Mouse (Mus musculus) embryonic facial prominence, embryonic 12.5 days (tissue): ENCODE results near the gene Scn2b. TPM values are rescaled to one million over a fixed set of nuclear protein-coding genes. Genes with fewer than 3 reads are reported as not detected.

Experiments
- ATAC-seq: fragments of 200-750 bp; cut with Nextera tagmentation; 2 replicates; pipeline ENCODE4 v1.8.0; 2017; ENCODE audit not compliant: insufficient number of reproducible peaks, insufficient read depth, low FRiP score, low TSS enrichment
- H3K27ac ChIP-seq: fragments of 300-500 bp; sonication (generic); 2 replicates; pipeline ENCODE4 v1.5.1; 2016; ENCODE audit warnings: mild to moderate bottlenecking
- H3K27me3 ChIP-seq: fragments of 300-500 bp; sonication (generic); 2 replicates; pipeline ENCODE4 v1.6.1; 2016; ENCODE audit warnings: mild to moderate bottlenecking, moderate library complexity
- H3K36me3 ChIP-seq: fragments of 300-500 bp; sonication (generic); 2 replicates; pipeline ENCODE4 v1.6.1; 2016; ENCODE audit warnings: mild to moderate bottlenecking
- H3K4me1 ChIP-seq: fragments of 300-500 bp; sonication (generic); 2 replicates; pipeline ENCODE4 v1.6.1; 2016
- H3K4me2 ChIP-seq: fragments of 300-500 bp; sonication (generic); replicated peaks from 2 replicates; pipeline ENCODE4 v1.6.1; 2016; ENCODE audit warnings: mild to moderate bottlenecking, moderate library complexity
- H3K4me3 ChIP-seq: fragments of 300-500 bp; sonication (generic); 2 replicates; pipeline ENCODE4 v1.5.1; 2016; ENCODE audit warnings: mild to moderate bottlenecking
- H3K9ac ChIP-seq: fragments of 300-500 bp; sonication (generic); 2 replicates; pipeline ENCODE4 v1.6.1; 2016; ENCODE audit warnings: mild to moderate bottlenecking, moderate library complexity
- H3K9me3 ChIP-seq: fragments of 300-500 bp; sonication (generic); 2 replicates; pipeline ENCODE4 v1.6.1; 2016; ENCODE audit warnings: mild to moderate bottlenecking, moderate library complexity
- WGBS: fragments of 180-500 bp; shearing (Covaris S2); methylation state at CpG from one replicate; pipeline ENCODE4 v1.1.7; 2016; 5-methylcytosine and 5-hydroxymethylcytosine counted together
- polyA plus RNA-seq: library from polyadenylated mRNA; unstranded; fragments of >200 nt; fragmentation: Nextera tagmentation; extraction: Ambion mirVana; gene quantifications from 2 replicates; pipeline ENCODE4 v1.2.1, GENCODE M21; 2016

Gene Scn2b
- polyA plus RNA-seq, 1 experiment from 2014 or later: 5.7 TPM

- 0 out of 2 replicates have a peak, but pooled peaks cover 2% of the 10 kb centered on the region for H3K27me3 ChIP-seq
- 59% methylated on average over 6 of the region's 6 CpGs for WGBS
- no peak overlapping the region for H3K27ac ChIP-seq
- no peak for ATAC-seq
- no peak overlapping the region for H3K9ac ChIP-seq
- H3K9me3 ChIP-seq: no peaks in the 10 kb centered on the region
- no peak overlapping the region for H3K4me2 ChIP-seq
- H3K4me1 ChIP-seq: peaks cover 20% of the 10 kb centered on the region
- H3K4me3 ChIP-seq: no peak overlapping the region
- peaks cover 14% of the 10 kb centered on the region for H3K36me3 ChIP-seq
Observed at GRCm38 (mm10) chr9:45121001-45121400, 3.4 kb downstream of the Scn2b start.

GRCm38 (mm10) chr9:45121769-45122168 is 4.2 kb downstream of the Scn2b start:
- Histone ChIP-seq H3K27ac (no peak overlapping the region), H3K36me3 (peaks cover 18% of the 10 kb centered on the region), H3K9ac (no peak overlapping the region), H3K4me1 (peaks cover 16% of the 10 kb centered on the region), H3K9me3 (no peaks in the 10 kb centered on the region), H3K4me3 (no peak overlapping the region; the same call in 1 of the 2 replicates), H3K27me3 (0 out of 2 replicates have a peak, but pooled peaks cover 2% of the 10 kb centered on the region), H3K4me2 (peak overlapping the region; percentile 41)
- WGBS: 3% methylated on average over 10 of the region's 10 CpGs
- ATAC-seq: 0 out of 2 replicates have a peak, but pooled peaks have one; percentile 50

- Histone ChIP-seq H3K4me3 (no peak overlapping the region; the same call in 1 of the 2 replicates), H3K9me3 (no peaks in the 10 kb centered on the region), H3K4me2 (peak overlapping the region; percentile 41), H3K36me3 (peaks cover 18% of the 10 kb centered on the region), H3K27me3 (0 out of 2 replicates have a peak, but pooled peaks cover 2% of the 10 kb centered on the region), H3K9ac (no peak overlapping the region), H3K4me1 (peaks cover 16% of the 10 kb centered on the region), H3K27ac (no peak overlapping the region)
- ATAC-seq: no peak
- WGBS: 24% methylated on average over 9 of the region's 9 CpGs
Observed at GRCm38 (mm10) chr9:45122209-45122761, 4.7 kb downstream of the Scn2b start.

GRCm38 (mm10) chr9:45125211-45125610 is 7.6 kb downstream of the Scn2b start:
- Histone ChIP-seq H3K9me3 (no peaks in the 10 kb centered on the region), H3K4me1 (peaks cover 10% of the 10 kb centered on the region), H3K4me2 (no peak overlapping the region), H3K4me3 (no peak overlapping the region), H3K27ac (no peak overlapping the region), H3K9ac (no peak overlapping the region), H3K36me3 (peaks cover 18% of the 10 kb centered on the region), H3K27me3 (0 out of 2 replicates have a peak, but pooled peaks cover 5% of the 10 kb centered on the region)
- no peak for ATAC-seq
- 88% methylated on average over 14 of the region's 14 CpGs for WGBS

- H3K9ac ChIP-seq: no peak overlapping the region
Observed at GRCm38 (mm10) chr9:45126941-45127340, 9.4 kb downstream of the Scn2b start.

GRCm38 (mm10) chr9:45130119-45130518 is 12.5 kb downstream of the Scn2b start:
- Histone ChIP-seq H3K4me2 (no peak overlapping the region), H3K9ac (no peak overlapping the region), H3K27me3 (peaks cover 11% of the 10 kb centered on the region), H3K27ac (no peak overlapping the region), H3K9me3 (no peaks in the 10 kb centered on the region), H3K4me1 (peaks cover 8% of the 10 kb centered on the region), H3K36me3 (peaks cover 13% of the 10 kb centered on the region), H3K4me3 (no peak overlapping the region)
- ATAC-seq: no peak
- 68% methylated on average over 3 of the region's 3 CpGs for WGBS

More at GRCm38 (mm10) chr9:45126941-45127340, 9.4 kb downstream of the Scn2b start:
- Histone ChIP-seq H3K27me3 (0 out of 2 replicates have a peak, but pooled peaks cover 5% of the 10 kb centered on the region), H3K9me3 (no peaks in the 10 kb centered on the region), H3K4me1 (peaks cover 8% of the 10 kb centered on the region), H3K36me3 (peaks cover 18% of the 10 kb centered on the region), H3K4me3 (no peak overlapping the region), H3K27ac (no peak overlapping the region), H3K4me2 (no peak overlapping the region)
- no peak for ATAC-seq
- WGBS: 53% methylated on average over 7 of the region's 7 CpGs

GRCm38 (mm10) chr9:45133484-45134310 is 16.1 kb downstream of the Scn2b start:
- Histone ChIP-seq H3K9me3 (no peaks in the 10 kb centered on the region), H3K4me3 (no peak overlapping the region), H3K4me2 (no peak overlapping the region), H3K9ac (no peak overlapping the region), H3K36me3 (no peaks in the 10 kb centered on the region), H3K27ac (no peak overlapping the region), H3K4me1 (peaks cover 23% of the 10 kb centered on the region), H3K27me3 (peaks cover 47% of the 10 kb centered on the region)
- ATAC-seq: no peak
- WGBS: 21% methylated on average over 5 of the region's 5 CpGs

GRCm38 (mm10) chr9:45136442-45137169 is 19.0 kb downstream of the Scn2b start:
- H3K4me2 ChIP-seq: no peak overlapping the region
- ATAC-seq: no peak
- H3K4me3 ChIP-seq: no peak overlapping the region
- H3K36me3 ChIP-seq: no peaks in the 10 kb centered on the region
- no peak overlapping the region for H3K9ac ChIP-seq
- no peak overlapping the region for H3K27ac ChIP-seq
- peaks cover 28% of the 10 kb centered on the region for H3K4me1 ChIP-seq
- WGBS: 10% methylated on average over 7 of the region's 7 CpGs
- peaks cover 73% of the 10 kb centered on the region for H3K27me3 ChIP-seq
- no peaks in the 10 kb centered on the region for H3K9me3 ChIP-seq

- peak within 1 kb of the TSS; percentile 52 for H3K4me3 ChIP-seq
- H3K36me3 ChIP-seq: no peaks in the 10 kb centered on the region
- peak within 1 kb of the TSS; percentile 52 for H3K9ac ChIP-seq
- H3K27ac ChIP-seq: no peak within 1 kb of the TSS
- H3K9me3 ChIP-seq: no peaks in the 10 kb centered on the region
- no peak for ATAC-seq
- H3K4me1 ChIP-seq: peaks cover 28% of the 10 kb centered on the region
- peaks cover 91% of the 10 kb centered on the region for H3K27me3 ChIP-seq
- under 1% methylated on average over 76 of the region's 76 CpGs for WGBS
- peak within 1 kb of the TSS; percentile 95 for H3K4me2 ChIP-seq
Observed at GRCm38 (mm10) chr9:45138191-45139032, 20.8 kb downstream of the Scn2b start, which contains the start of gene Scn4b. TSS of gene Scn4b (plus strand) at chr9:45138395.

GRCm38 (mm10) chr9:45139082-45139481 is 21.5 kb downstream of the Scn2b start:
- H3K9me3 ChIP-seq: no peaks in the 10 kb centered on the region
- peaks cover 98% of the 10 kb centered on the region for H3K27me3 ChIP-seq
- peak overlapping the region; percentile 95 for H3K4me2 ChIP-seq
- H3K36me3 ChIP-seq: no peaks in the 10 kb centered on the region
- no peak overlapping the region for H3K27ac ChIP-seq
- peaks cover 28% of the 10 kb centered on the region for H3K4me1 ChIP-seq
- peak overlapping the region; percentile 52 for H3K4me3 ChIP-seq
- H3K9ac ChIP-seq: peak overlapping the region; percentile 52; the same call in 1 of the 2 replicates
- ATAC-seq: no peak
- WGBS: 4% methylated on average over 7 of the region's 7 CpGs

- Histone ChIP-seq H3K9me3 (no peaks in the 10 kb centered on the region), H3K27ac (no peak overlapping the region), H3K4me2 (no peak overlapping the region), H3K36me3 (no peaks in the 10 kb centered on the region), H3K27me3 (peaks cover 100% of the 10 kb centered on the region), H3K9ac (no peak overlapping the region), H3K4me3 (no peak overlapping the region), H3K4me1 (peaks cover 24% of the 10 kb centered on the region; the same call in 1 of the 2 replicates)
- WGBS: 40% methylated on average over 7 of the region's 7 CpGs
- ATAC-seq: no peak
Observed at GRCm38 (mm10) chr9:45140945-45141344, 23.4 kb downstream of the Scn2b start.
